Mouse (Mus musculus): Measurements from ENCODE around the gene Armc2. TPM values are rescaled to one million over a fixed set of nuclear protein-coding genes. Genes with fewer than 3 reads are reported as not detected.

The Armc2 gene
- polyA plus RNA-seq, 1 experiment from 2014 or later = 12.7 TPM

DNA sequence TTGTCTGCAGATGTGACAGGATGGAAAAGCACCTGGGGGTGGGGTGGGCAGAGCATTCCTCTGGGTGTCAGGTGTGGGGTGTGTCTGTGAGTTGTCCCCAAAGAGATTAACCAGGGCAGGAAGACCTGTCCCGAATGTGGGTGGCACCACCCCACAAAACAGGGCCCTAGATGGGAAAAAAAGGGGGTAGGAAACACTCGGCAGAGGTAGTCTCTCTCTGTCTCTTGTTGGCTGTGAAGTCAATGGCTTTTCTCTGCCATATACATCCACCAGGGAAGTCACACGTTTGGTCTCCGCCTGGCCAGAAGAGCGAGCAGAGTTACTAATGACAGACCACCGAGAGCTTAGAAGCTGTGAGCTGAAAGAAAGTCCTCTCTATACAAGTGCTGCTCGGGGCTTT lies 15.8 kb downstream of the Armc2 start:
- no peak for DNase-seq (ENCODE audit: low spot score)
- Histone ChIP-seq H3K36me3 (replicated peaks; ENCODE audit: control insufficient read depth, insufficient read depth) (no peaks in the 10 kb centered on the region; the same call in 1 of the 2 replicates), H3K4me1 (replicated peaks; ENCODE audit: control insufficient read depth, insufficient read depth, low read length) (no peaks in the 10 kb centered on the region), H3K9me3 (ENCODE audit: control insufficient read depth, low read length) (no peaks in the 10 kb centered on the region), H3K27me3 (ENCODE audit: control insufficient read depth, insufficient read depth, low read length) (no peaks in the 10 kb centered on the region), H3K4me2 (replicated peaks) (no peak overlapping the region), H3K9ac (no peak overlapping the region), H3K4me3 (replicated peaks; ENCODE audit: low read length) (no peak overlapping the region), H3K27ac (no peak overlapping the region)
- no peak for ATAC-seq (ENCODE audit: low FRiP score)
- WGBS = 74% methylated on average over 7 of the region's 7 CpGs

- 93% methylated on average over 3 of the region's 3 CpGs for WGBS
- Histone ChIP-seq H3K9ac (no peak overlapping the region), H3K27me3 (ENCODE audit: control insufficient read depth, insufficient read depth, low read length) (no peaks in the 10 kb centered on the region), H3K4me1 (replicated peaks; ENCODE audit: control insufficient read depth, insufficient read depth, low read length) (no peaks in the 10 kb centered on the region), H3K27ac (no peak overlapping the region), H3K4me3 (replicated peaks; ENCODE audit: low read length) (no peak overlapping the region), H3K4me2 (replicated peaks) (no peak overlapping the region), H3K9me3 (ENCODE audit: control insufficient read depth, low read length) (no peaks in the 10 kb centered on the region), H3K36me3 (replicated peaks; ENCODE audit: control insufficient read depth, insufficient read depth) (no peaks in the 10 kb centered on the region; the same call in 1 of the 2 replicates)
- DNase-seq (ENCODE audit: low spot score) (no peak), ATAC-seq (ENCODE audit: low FRiP score) (no peak)
Measured at GRCm38 (mm10) chr10:42001260-42001659, 17.0 kb downstream of the Armc2 start.

DNA sequence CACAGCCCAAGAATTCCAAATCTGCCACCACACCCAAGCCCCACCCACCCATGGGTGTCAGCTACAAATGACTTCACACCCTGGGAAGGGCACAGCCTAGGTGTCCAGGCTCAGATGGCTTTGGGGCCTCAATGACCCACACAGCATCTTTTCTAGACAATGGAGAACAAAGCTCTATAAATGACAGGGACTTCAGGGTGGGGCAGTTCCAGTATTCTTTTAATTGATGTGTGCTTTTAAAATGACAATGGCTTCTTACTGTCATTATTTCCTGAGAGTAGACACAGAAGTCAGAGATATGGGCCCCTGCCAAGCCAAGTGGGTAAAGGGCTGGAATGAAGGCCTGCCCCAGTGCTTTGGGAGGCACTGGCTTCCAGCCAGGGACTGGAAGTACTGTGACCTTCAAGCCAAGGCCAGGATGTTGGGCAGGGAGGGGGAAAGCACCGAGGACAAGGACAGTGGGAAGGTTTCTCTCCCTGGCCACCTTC lies 20.5 kb downstream of the Armc2 start:
- Histone ChIP-seq H3K9ac (no peak overlapping the region), H3K36me3 (replicated peaks; ENCODE audit: control insufficient read depth, insufficient read depth) (no peaks in the 10 kb centered on the region; the same call in 1 of the 2 replicates), H3K9me3 (ENCODE audit: control insufficient read depth, low read length) (no peaks in the 10 kb centered on the region), H3K27me3 (ENCODE audit: control insufficient read depth, insufficient read depth, low read length) (no peaks in the 10 kb centered on the region), H3K4me2 (replicated peaks) (no peak overlapping the region), H3K4me3 (replicated peaks; ENCODE audit: low read length) (no peak overlapping the region), H3K4me1 (replicated peaks; ENCODE audit: control insufficient read depth, insufficient read depth, low read length) (no peaks in the 10 kb centered on the region), H3K27ac (no peak overlapping the region)
- DNase-seq (ENCODE audit: low spot score) (no peak), ATAC-seq (ENCODE audit: low FRiP score) (no peak)
- WGBS = 80% methylated on average over 1 of the region's 1 CpGs

- Histone ChIP-seq H3K9me3 (ENCODE audit: control insufficient read depth, low read length) (no peaks in the 10 kb centered on the region), H3K4me1 (replicated peaks; ENCODE audit: control insufficient read depth, insufficient read depth, low read length) (0 out of 2 replicates have a peak, but pooled peaks cover 4% of the 10 kb centered on the region), H3K36me3 (replicated peaks; ENCODE audit: control insufficient read depth, insufficient read depth) (no peaks in the 10 kb centered on the region; the same call in 1 of the 2 replicates), H3K9ac (no peak overlapping the region), H3K4me3 (replicated peaks; ENCODE audit: low read length) (no peak overlapping the region), H3K27ac (no peak overlapping the region), H3K27me3 (ENCODE audit: control insufficient read depth, insufficient read depth, low read length) (no peaks in the 10 kb centered on the region), H3K4me2 (replicated peaks) (no peak overlapping the region)
- WGBS = 71% methylated on average over 8 of the region's 8 CpGs
- ATAC-seq (ENCODE audit: low FRiP score) (no peak), DNase-seq (ENCODE audit: low spot score) (no peak)
Measured at GRCm38 (mm10) chr10:41996157-41996556, 22.1 kb downstream of the Armc2 start.

DNA sequence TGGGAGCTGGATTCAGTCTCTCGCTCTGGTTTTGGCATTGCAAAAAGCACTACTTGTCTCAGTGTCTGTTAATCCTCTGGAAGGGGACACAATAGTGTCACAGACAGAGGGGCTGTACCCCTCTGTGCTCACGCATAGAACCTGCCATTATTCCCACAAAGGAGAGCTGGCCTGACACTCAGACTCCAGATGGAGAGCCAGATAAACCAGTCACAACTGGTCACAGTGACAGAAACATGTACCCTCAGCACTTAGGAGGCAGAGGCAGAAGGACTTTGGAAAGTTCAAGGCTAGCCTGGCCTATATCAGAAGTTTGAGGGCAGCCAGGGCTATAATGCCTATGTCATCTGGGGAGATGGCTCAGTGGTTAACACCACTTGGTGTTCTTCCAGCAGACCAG lies 23.2 kb downstream of the Armc2 start:
- Histone ChIP-seq H3K4me3 (replicated peaks; ENCODE audit: low read length) (no peak overlapping the region), H3K36me3 (replicated peaks; ENCODE audit: control insufficient read depth, insufficient read depth) (no peaks in the 10 kb centered on the region; the same call in 1 of the 2 replicates), H3K27me3 (ENCODE audit: control insufficient read depth, insufficient read depth, low read length) (no peaks in the 10 kb centered on the region), H3K4me1 (replicated peaks; ENCODE audit: control insufficient read depth, insufficient read depth, low read length) (0 out of 2 replicates have a peak, but pooled peaks cover 4% of the 10 kb centered on the region), H3K27ac (no peak overlapping the region), H3K4me2 (replicated peaks) (no peak overlapping the region), H3K9ac (no peak overlapping the region), H3K9me3 (ENCODE audit: control insufficient read depth, low read length) (no peaks in the 10 kb centered on the region)
- ATAC-seq (ENCODE audit: low FRiP score) = no peak
- WGBS = 58% methylated on average over 2 of the region's 2 CpGs
- no peak for DNase-seq (ENCODE audit: low spot score)

DNA sequence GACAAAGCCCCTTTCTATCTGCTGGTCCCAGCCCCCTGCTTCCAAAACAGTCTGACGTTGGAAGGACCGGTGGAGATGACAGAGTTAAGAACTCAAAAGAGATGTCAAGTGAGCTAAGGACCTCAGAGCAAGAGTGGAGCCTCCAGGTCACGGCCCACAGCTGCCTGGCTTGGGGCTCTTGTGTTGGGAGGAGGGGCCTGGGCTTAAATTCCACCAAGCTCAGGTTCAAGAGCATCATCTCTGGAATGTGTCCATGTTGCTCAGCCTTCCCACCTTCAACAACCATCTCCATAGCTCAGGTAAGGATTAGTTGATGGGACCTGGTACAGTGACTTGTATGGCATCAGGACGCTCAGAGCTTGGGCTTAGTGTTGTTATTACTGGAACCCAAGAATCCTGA lies 23.7 kb downstream of the Armc2 start:
- Histone ChIP-seq H3K27ac (no peak overlapping the region), H3K4me3 (replicated peaks; ENCODE audit: low read length) (no peak overlapping the region), H3K9ac (no peak overlapping the region), H3K9me3 (ENCODE audit: control insufficient read depth, low read length) (no peaks in the 10 kb centered on the region), H3K27me3 (ENCODE audit: control insufficient read depth, insufficient read depth, low read length) (no peaks in the 10 kb centered on the region), H3K4me2 (replicated peaks) (no peak overlapping the region), H3K4me1 (replicated peaks; ENCODE audit: control insufficient read depth, insufficient read depth, low read length) (0 out of 2 replicates have a peak, but pooled peaks cover 4% of the 10 kb centered on the region), H3K36me3 (replicated peaks; ENCODE audit: control insufficient read depth, insufficient read depth) (no peaks in the 10 kb centered on the region; the same call in 1 of the 2 replicates)
- DNase-seq (ENCODE audit: low spot score) = no peak
- ATAC-seq (ENCODE audit: low FRiP score) = no peak
- 55% methylated on average over 4 of the region's 4 CpGs for WGBS

- Histone ChIP-seq H3K4me3 (replicated peaks; ENCODE audit: low read length) (no peak overlapping the region), H3K9ac (no peak overlapping the region), H3K4me2 (replicated peaks) (no peak overlapping the region), H3K27ac (no peak overlapping the region), H3K9me3 (ENCODE audit: control insufficient read depth, low read length) (no peaks in the 10 kb centered on the region), H3K36me3 (replicated peaks; ENCODE audit: control insufficient read depth, insufficient read depth) (no peaks in the 10 kb centered on the region), H3K27me3 (ENCODE audit: control insufficient read depth, insufficient read depth, low read length) (no peaks in the 10 kb centered on the region), H3K4me1 (replicated peaks; ENCODE audit: control insufficient read depth, insufficient read depth, low read length) (0 out of 2 replicates have a peak, but pooled peaks cover 4% of the 10 kb centered on the region)
- ATAC-seq (ENCODE audit: low FRiP score) (no peak), DNase-seq (ENCODE audit: low spot score) (no peak)
- WGBS = 77% methylated on average over 5 of the region's 5 CpGs
Measured at GRCm38 (mm10) chr10:41992059-41992440, 26.2 kb downstream of the Armc2 start.

DNA sequence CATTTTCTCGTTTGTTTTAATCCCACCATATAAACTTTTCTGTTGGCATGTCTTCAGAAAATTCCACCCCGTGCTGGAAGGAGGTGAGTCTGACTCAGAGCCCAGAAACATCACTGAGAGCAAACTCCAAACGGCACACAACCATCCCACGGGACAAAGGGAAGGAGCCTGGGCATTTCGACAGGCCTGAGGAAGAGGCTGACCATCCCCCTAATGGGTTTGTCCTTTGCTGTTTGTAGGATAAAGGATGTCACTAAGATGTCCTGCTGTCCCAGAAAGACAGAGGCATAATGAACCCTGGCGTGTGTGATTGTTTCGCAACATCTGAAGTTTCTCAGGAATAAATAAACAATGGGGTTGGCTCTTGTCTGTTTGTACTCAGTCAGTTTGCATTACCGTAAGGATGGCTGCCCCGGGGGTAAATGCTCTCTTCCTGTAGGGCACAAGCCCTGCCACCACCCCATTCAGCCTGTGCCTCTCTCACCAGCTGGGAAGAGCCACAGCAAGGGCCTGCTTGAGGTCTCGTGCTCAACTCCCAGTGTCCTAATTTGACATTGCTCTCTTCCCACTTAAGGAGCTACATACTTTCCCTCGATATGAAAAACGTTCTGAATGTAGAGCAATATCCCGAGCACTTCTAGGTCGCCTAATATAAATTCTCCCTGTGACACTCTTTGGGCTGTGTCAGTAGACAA lies 26.7 kb downstream of the Armc2 start:
- WGBS = 19% methylated on average over 14 of the region's 14 CpGs
- no peaks in the 10 kb centered on the region for H3K36me3 ChIP-seq (replicated peaks; ENCODE audit: control insufficient read depth, insufficient read depth)
- no peak overlapping the region for H3K27ac ChIP-seq
- no peak overlapping the region for H3K4me2 ChIP-seq (replicated peaks)
- ATAC-seq (ENCODE audit: low FRiP score) (no peak), DNase-seq (ENCODE audit: low spot score) (no peak)
- no peaks in the 10 kb centered on the region for H3K9me3 ChIP-seq (ENCODE audit: control insufficient read depth, low read length)
- H3K4me1 ChIP-seq (replicated peaks; ENCODE audit: control insufficient read depth, insufficient read depth, low read length) = 0 out of 2 replicates have a peak, but pooled peaks cover 4% of the 10 kb centered on the region
- no peak overlapping the region for H3K4me3 ChIP-seq (replicated peaks; ENCODE audit: low read length)
- no peak overlapping the region for H3K9ac ChIP-seq
- no peaks in the 10 kb centered on the region for H3K27me3 ChIP-seq (ENCODE audit: control insufficient read depth, insufficient read depth, low read length)

GRCm38 (mm10) chr10:41990896-41991295 lies 27.3 kb downstream of the Armc2 start:
- no peak overlapping the region for H3K9ac ChIP-seq
- no peak for DNase-seq (ENCODE audit: low spot score)
- no peaks in the 10 kb centered on the region for H3K27me3 ChIP-seq (ENCODE audit: control insufficient read depth, insufficient read depth, low read length)
- 19% methylated on average over 13 of the region's 13 CpGs for WGBS
- no peak overlapping the region for H3K4me2 ChIP-seq (replicated peaks)
- no peaks in the 10 kb centered on the region for H3K9me3 ChIP-seq (ENCODE audit: control insufficient read depth, low read length)
- ATAC-seq (ENCODE audit: low FRiP score) = no peak
- H3K4me1 ChIP-seq (replicated peaks; ENCODE audit: control insufficient read depth, insufficient read depth, low read length) = 0 out of 2 replicates have a peak, but pooled peaks cover 4% of the 10 kb centered on the region
- H3K4me3 ChIP-seq (replicated peaks; ENCODE audit: low read length) = no peak overlapping the region
- no peak overlapping the region for H3K27ac ChIP-seq
- H3K36me3 ChIP-seq (replicated peaks; ENCODE audit: control insufficient read depth, insufficient read depth) = no peaks in the 10 kb centered on the region
